Mouse (Mus musculus) gastrocnemius, postnatal 25 days (tissue): ENCODE measurements around the gene Padi1. TPM values are rescaled to one million over a fixed set of nuclear protein-coding genes. Genes with fewer than 3 reads are reported as not detected.

Experiments used
- DNase-seq: peaks from one replicate; pipeline ENCODE4 v3.0.0; 2022
- total RNA-seq, 2 experiments: library from RNA; stranded (reverse); gene quantifications; 1 replicate in 1 of 2; 2 replicates in 1 of 2; pipeline ENCODE4 v1.2.3; 2021

The Padi1 gene
- total RNA-seq, 2 experiments from 2014 or later: 0.08 to 0.11 TPM

GRCm38 (mm10) chr4:140784292-140784945 lies 61.2 kb downstream of the Padi1 start:
- no peak for DNase-seq

- DNase-seq: no peak
These were observed 62.8 kb downstream of the Padi1 start for GRCm38 (mm10) chr4:140782821-140783220.

GRCm38 (mm10) chr4:140780507-140780906 lies 65.1 kb downstream of the Padi1 start:
- DNase-seq: peak; percentile 36

- peak; percentile 45 for DNase-seq
These were observed 65.7 kb downstream of the Padi1 start for GRCm38 (mm10) chr4:140779803-140780397.

- no peak for DNase-seq
These were observed 69.0 kb downstream of the Padi1 start for GRCm38 (mm10) chr4:140776623-140777022.

GRCm38 (mm10) chr4:140775876-140776275 lies 69.7 kb downstream of the Padi1 start:
- no peak for DNase-seq

- DNase-seq: no peak
These were observed 70.7 kb downstream of the Padi1 start for GRCm38 (mm10) chr4:140774893-140775292.

GRCm38 (mm10) chr4:140774025-140774800 lies 71.4 kb downstream of the Padi1 start, which contains the start of gene Padi4:
Padi4 (minus strand) TSS chr4:140774236.
- no peak for DNase-seq

GRCm38 (mm10) chr4:140771091-140771490 lies 74.5 kb downstream of the Padi1 start:
- DNase-seq: no peak

- DNase-seq: peak; percentile 48
These were observed 75.1 kb downstream of the Padi1 start for GRCm38 (mm10) chr4:140770433-140770832.

GRCm38 (mm10) chr4:140768973-140769372 lies 76.6 kb downstream of the Padi1 start:
- DNase-seq: no peak

GRCm38 (mm10) chr4:140765936-140766335 lies 79.6 kb downstream of the Padi1 start:
- DNase-seq: no peak

- peak; percentile 52 for DNase-seq
These were observed 82.4 kb downstream of the Padi1 start for GRCm38 (mm10) chr4:140763158-140763557.

Other genes with a start within 250 kb of the Padi1 start
- 10 to 100 TPM; 36.2 to 51.3 TPM for gene Arhgef10l, start 179.8 kb downstream of the Padi1 start, total RNA-seq
- gene Rcc2, start 145.2 kb downstream of the Padi1 start, total RNA-seq: 1 to 10 TPM; 8.4 to 9.8 TPM
- gene Padi6, start 103.1 kb downstream of the Padi1 start, total RNA-seq: not detected
- under 1 TPM; 0.10 to 0.11 TPM for gene Padi4, start 71.5 kb downstream of the Padi1 start, total RNA-seq
- gene Padi3, start 35.1 kb downstream of the Padi1 start, total RNA-seq: 1 to 10 TPM; 1.8 to 3.1 TPM
- 100 to 1,000 TPM; 148 to 165 TPM for gene Padi2, start 60.6 kb upstream of the Padi1 start, total RNA-seq
- 100 to 1,000 TPM; 613 to 621 TPM for gene Sdhb, start 115.4 kb upstream of the Padi1 start, total RNA-seq
- 10 to 100 TPM; 16.4 to 18.2 TPM for gene Atp13a2, start 141.1 kb upstream of the Padi1 start, total RNA-seq
- 10 to 100 TPM; 11.9 to 13.3 TPM for gene Mfap2, start 164.6 kb upstream of the Padi1 start, total RNA-seq
- 1 to 10 TPM; 1.8 to 2.4 TPM for gene Crocc, start 214.8 kb upstream of the Padi1 start, total RNA-seq
- 10 to 100 TPM; 12.6 to 14.5 TPM for gene Necap2, start 232.6 kb upstream of the Padi1 start, total RNA-seq
- gene Spata21, start 242.6 kb upstream of the Padi1 start, total RNA-seq: not detected